Mouse (Mus musculus): ENCODE results near the gene Jmy.

Jmy gene

GRCm38 (mm10) chr13:93380399-93381063 lies 119.1 kb downstream of the Jmy start:
- DNase-seq (ENCODE audit: low read depth in 1 of 2, low spot score in 2 of 2), result no peak
